Mouse (Mus musculus) hindbrain, embryonic 16.5 days (tissue): ENCODE results near the gene Fam122a. TPM values are rescaled to one million over a fixed set of nuclear protein-coding genes. Genes with fewer than 3 reads are reported as not detected.

ENCODE experiments used
- ATAC-seq: fragments of 200-750 bp; cut with Nextera tagmentation; 2 replicates; pipeline ENCODE4 v1.8.0; 2017; ENCODE audit warnings: moderate TSS enrichment, moderate library complexity
- H3K27ac ChIP-seq: fragments of 300-500 bp; sonication (generic); 2 replicates; pipeline ENCODE4 v1.5.1; 2014; ENCODE audit warnings: low read depth, mild to moderate bottlenecking, control low read depth, low read length, moderate library complexity
- H3K27me3 ChIP-seq: fragments of 300-500 bp; sonication (generic); replicated peaks from 2 replicates; pipeline ENCODE4 v1.6.1; 2014; ENCODE audit warnings: low read length; ENCODE audit not compliant: control insufficient read depth, insufficient read depth
- H3K36me3 ChIP-seq: fragments of 300-500 bp; sonication (generic); 2 replicates; pipeline ENCODE4 v1.6.1; 2014; ENCODE audit warnings: mild to moderate bottlenecking, low read length, moderate library complexity, mixed read lengths; ENCODE audit not compliant: control insufficient read depth, insufficient read depth
- H3K4me1 ChIP-seq: fragments of 300-500 bp; sonication (generic); 2 replicates; pipeline ENCODE4 v1.6.1; 2014; ENCODE audit warnings: low read depth, low read length; ENCODE audit not compliant: control insufficient read depth, insufficient read depth
- H3K4me2 ChIP-seq: fragments of 300-500 bp; sonication (generic); 2 replicates; pipeline ENCODE4 v1.6.1; 2014; ENCODE audit warnings: mild to moderate bottlenecking, low read length, control low read depth, moderate library complexity
- H3K4me3 ChIP-seq: fragments of 300-500 bp; sonication (generic); 2 replicates; pipeline ENCODE4 v1.5.1; 2014; ENCODE audit warnings: mild to moderate bottlenecking, low read length, control low read depth, moderate library complexity
- H3K9ac ChIP-seq: fragments of 300-500 bp; sonication (generic); 2 replicates; pipeline ENCODE4 v1.6.1; 2014; ENCODE audit warnings: low read depth, mild to moderate bottlenecking, control low read depth, low read length, moderate library complexity
- H3K9me3 ChIP-seq: fragments of 300-500 bp; sonication (generic); 2 replicates; pipeline ENCODE4 v1.6.1; 2014; ENCODE audit warnings: mild to moderate bottlenecking, low read length, moderate library complexity; ENCODE audit not compliant: control insufficient read depth
- WGBS: fragments of 180-500 bp; shearing (Covaris S2); extraction: QIAGEN DNeasy Blood & Tissue Kit; methylation state at CpG from one replicate; pipeline ENCODE4 v1.1.7; 2014; 5-methylcytosine and 5-hydroxymethylcytosine counted together
- polyA plus RNA-seq: library from polyadenylated mRNA; unstranded; fragments of >200 nt; fragmentation: Nextera tagmentation; extraction: Ambion mirVana; gene quantifications from 2 replicates; pipeline ENCODE4 v1.2.1, GENCODE M21; 2015

The Fam122a gene
- polyA plus RNA-seq, 1 experiment from 2014 or later = 53.9 TPM

- ATAC-seq = peak; percentile 62
- H3K4me2 ChIP-seq = no peak overlapping the region
- H3K9ac ChIP-seq = no peak overlapping the region
- H3K4me3 ChIP-seq = no peak overlapping the region
- H3K27ac ChIP-seq = no peak overlapping the region
- 19% methylated on average over 3 of the region's 3 CpGs for WGBS
- H3K4me1 ChIP-seq = peaks cover 8% of the 10 kb centered on the region
- H3K36me3 ChIP-seq = no peaks in the 10 kb centered on the region
- no peaks in the 10 kb centered on the region for H3K27me3 ChIP-seq
- no peaks in the 10 kb centered on the region for H3K9me3 ChIP-seq
These were observed 24.7 kb downstream of the Fam122a start for GRCm38 (mm10) chr19:24452441-24452898.

DNA sequence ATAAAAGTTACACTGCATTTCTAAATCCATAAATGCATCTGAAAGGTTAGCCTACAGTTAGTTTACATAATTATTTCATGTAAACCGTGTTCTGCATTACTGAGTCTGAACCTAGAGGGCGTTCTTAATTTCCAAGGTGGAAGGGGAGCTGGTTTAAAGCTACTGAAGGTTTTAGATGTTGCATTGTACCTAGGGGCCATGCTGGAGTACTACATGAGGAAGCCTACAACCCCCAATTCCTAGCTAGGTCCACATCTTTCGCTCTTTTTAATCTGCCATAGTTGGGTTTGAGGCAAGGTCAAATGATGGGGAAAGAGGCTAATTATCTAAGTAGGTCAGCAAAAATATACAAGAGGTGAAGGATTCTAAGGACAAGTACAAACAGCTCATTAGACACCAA lies 25.5 kb downstream of the Fam122a start:
- Histone ChIP-seq H3K4me2 (no peak overlapping the region), H3K27ac (no peak overlapping the region), H3K27me3 (no peaks in the 10 kb centered on the region), H3K9me3 (no peaks in the 10 kb centered on the region), H3K4me3 (no peak overlapping the region), H3K36me3 (no peaks in the 10 kb centered on the region), H3K4me1 (peaks cover 8% of the 10 kb centered on the region), H3K9ac (no peak overlapping the region)
- ATAC-seq = no peak
- 91% methylated on average over 3 of the region's 3 CpGs for WGBS

- Histone ChIP-seq H3K9me3 (no peaks in the 10 kb centered on the region), H3K27ac (no peak overlapping the region), H3K4me2 (no peak overlapping the region), H3K9ac (no peak overlapping the region), H3K36me3 (no peaks in the 10 kb centered on the region), H3K27me3 (no peaks in the 10 kb centered on the region), H3K4me1 (peaks cover 8% of the 10 kb centered on the region), H3K4me3 (no peak overlapping the region)
- WGBS = 92% methylated on average over 8 of the region's 8 CpGs
- no peak for ATAC-seq
These were observed 26.4 kb downstream of the Fam122a start for GRCm38 (mm10) chr19:24450740-24451139.

GRCm38 (mm10) chr19:24444322-24444721 lies 32.8 kb downstream of the Fam122a start:
- H3K27ac ChIP-seq = no peak overlapping the region
- H3K4me2 ChIP-seq = no peak overlapping the region
- no peaks in the 10 kb centered on the region for H3K36me3 ChIP-seq
- no peaks in the 10 kb centered on the region for H3K4me1 ChIP-seq
- 91% methylated on average over 3 of the region's 3 CpGs for WGBS
- no peak for ATAC-seq
- peaks cover 4% of the 10 kb centered on the region; the same call in 1 of the 2 replicates for H3K9me3 ChIP-seq
- no peak overlapping the region for H3K9ac ChIP-seq
- no peaks in the 10 kb centered on the region for H3K27me3 ChIP-seq
- H3K4me3 ChIP-seq = no peak overlapping the region

DNA sequence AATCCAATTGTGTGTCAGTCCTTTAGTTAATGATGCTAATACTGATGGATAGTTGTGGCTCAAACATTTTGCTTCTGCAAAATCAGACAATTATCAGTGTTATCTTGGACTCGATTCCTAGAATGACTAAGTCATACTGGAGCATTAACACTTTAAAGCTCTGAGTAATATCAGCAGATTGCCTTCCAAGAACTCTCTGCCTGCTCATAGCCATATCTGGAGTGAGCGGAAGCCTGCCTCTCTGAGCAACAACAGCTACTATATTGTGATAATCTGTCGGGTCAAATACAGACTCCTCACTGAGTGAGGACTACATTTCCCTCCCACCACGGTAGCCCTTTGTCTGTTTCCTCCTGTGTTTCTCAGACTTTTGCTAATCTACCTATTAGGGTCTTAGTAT lies 37.4 kb downstream of the Fam122a start:
- Histone ChIP-seq H3K27ac (no peak overlapping the region), H3K9ac (no peak overlapping the region), H3K27me3 (no peaks in the 10 kb centered on the region), H3K36me3 (no peaks in the 10 kb centered on the region), H3K4me3 (no peak overlapping the region), H3K4me1 (no peaks in the 10 kb centered on the region), H3K9me3 (peaks cover 4% of the 10 kb centered on the region; the same call in 1 of the 2 replicates), H3K4me2 (no peak overlapping the region)
- WGBS = 81% methylated on average over 4 of the region's 4 CpGs
- ATAC-seq = no peak

DNA sequence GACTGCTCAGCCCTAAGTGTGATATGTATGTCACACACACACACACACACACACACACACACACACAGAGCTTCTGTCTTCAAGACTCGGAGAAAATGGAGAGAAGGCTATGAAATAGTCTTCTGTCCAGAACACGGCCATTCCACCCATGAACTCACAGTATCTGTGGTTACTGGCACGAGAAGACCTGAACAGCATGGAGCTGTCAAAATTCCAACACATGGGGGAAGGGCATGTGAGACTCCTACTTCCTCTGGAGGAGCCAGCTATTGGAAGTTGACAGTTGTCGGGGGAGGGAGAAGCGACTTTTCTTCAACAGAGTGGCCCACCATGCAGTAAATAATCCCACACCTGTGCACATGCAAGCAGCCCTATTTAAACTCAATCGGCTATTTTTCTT lies 42.9 kb downstream of the Fam122a start:
- H3K4me2 ChIP-seq = no peak overlapping the region
- H3K9ac ChIP-seq = no peak overlapping the region
- H3K27me3 ChIP-seq = no peaks in the 10 kb centered on the region
- H3K4me1 ChIP-seq = no peaks in the 10 kb centered on the region
- H3K27ac ChIP-seq = no peak overlapping the region
- no peaks in the 10 kb centered on the region for H3K36me3 ChIP-seq
- no peak for ATAC-seq
- WGBS = 81% methylated on average over 6 of the region's 6 CpGs
- H3K9me3 ChIP-seq = no peaks in the 10 kb centered on the region
- H3K4me3 ChIP-seq = no peak overlapping the region

DNA sequence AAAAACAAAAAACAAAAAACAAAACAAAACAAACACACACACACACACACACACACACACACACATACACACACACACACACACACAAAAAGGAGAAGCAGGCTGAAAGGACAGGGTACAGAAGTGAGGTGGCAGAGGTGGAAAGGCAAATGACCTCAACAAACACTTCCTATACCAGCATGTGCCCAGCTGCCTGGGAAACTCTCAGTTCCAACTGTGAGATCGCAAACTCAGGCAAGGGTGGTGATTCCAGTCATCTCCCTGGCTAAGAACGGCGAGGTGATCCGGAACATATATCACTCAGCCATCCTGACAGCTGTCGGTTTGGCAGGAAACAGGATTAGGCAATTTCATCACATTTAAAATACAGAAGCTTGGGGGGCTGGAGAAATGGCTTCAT lies 44.7 kb downstream of the Fam122a start:
- ATAC-seq = no peak
- Histone ChIP-seq H3K4me3 (no peak overlapping the region), H3K4me1 (no peaks in the 10 kb centered on the region), H3K27ac (no peak overlapping the region), H3K27me3 (no peaks in the 10 kb centered on the region), H3K36me3 (no peaks in the 10 kb centered on the region), H3K9me3 (no peaks in the 10 kb centered on the region), H3K9ac (no peak overlapping the region), H3K4me2 (no peak overlapping the region)
- 88% methylated on average over 5 of the region's 5 CpGs for WGBS

GRCm38 (mm10) chr19:24431381-24431780 lies 45.8 kb downstream of the Fam122a start:
- no peak overlapping the region for H3K4me3 ChIP-seq
- H3K9ac ChIP-seq = no peak overlapping the region
- no peak for ATAC-seq
- H3K27me3 ChIP-seq = no peaks in the 10 kb centered on the region
- H3K9me3 ChIP-seq = no peaks in the 10 kb centered on the region
- H3K36me3 ChIP-seq = no peaks in the 10 kb centered on the region
- no peak overlapping the region for H3K4me2 ChIP-seq
- no peaks in the 10 kb centered on the region for H3K4me1 ChIP-seq
- 97% methylated on average over 2 of the region's 2 CpGs for WGBS
- H3K27ac ChIP-seq = no peak overlapping the region

GRCm38 (mm10) chr19:24428011-24428410 lies 49.1 kb downstream of the Fam122a start:
- Histone ChIP-seq H3K4me2 (no peak overlapping the region), H3K27ac (no peak overlapping the region), H3K9me3 (no peaks in the 10 kb centered on the region), H3K4me1 (no peaks in the 10 kb centered on the region), H3K36me3 (no peaks in the 10 kb centered on the region), H3K4me3 (no peak overlapping the region), H3K9ac (no peak overlapping the region), H3K27me3 (no peaks in the 10 kb centered on the region)
- no peak for ATAC-seq
- WGBS = 93% methylated on average over 3 of the region's 3 CpGs

- no peak for ATAC-seq
- Histone ChIP-seq H3K9me3 (no peaks in the 10 kb centered on the region), H3K9ac (no peak overlapping the region), H3K36me3 (no peaks in the 10 kb centered on the region), H3K4me3 (no peak overlapping the region), H3K4me1 (no peaks in the 10 kb centered on the region), H3K27ac (no peak overlapping the region), H3K4me2 (no peak overlapping the region), H3K27me3 (no peaks in the 10 kb centered on the region)
- WGBS = 79% methylated on average over 4 of the region's 4 CpGs
These were observed 49.9 kb downstream of the Fam122a start for GRCm38 (mm10) chr19:24427258-24427657.
